Mouse (Mus musculus): Measurements from ENCODE around the gene Spast. TPM values are rescaled to one million over a fixed set of nuclear protein-coding genes. Genes with fewer than 3 reads are reported as not detected.
A peak's percentile ranks its signal among the peaks of the same experiment; 100 is the strongest.
"Not testable (repeated sequence)": the region's sequence is repeated elsewhere in the genome, so short reads cannot be mapped to it uniquely, and the experiment has no call there.

Gene Spast
- polyA plus RNA-seq, 1 experiment, result 9.6 TPM

GRCm38 (mm10) chr17:74315445-74316308 is 23.1 kb upstream of the Spast start:
- Histone ChIP-seq H3K4me1 (ENCODE audit: control insufficient read depth, insufficient read depth, low read length) (peaks cover 2% of the 10 kb centered on the region; the same call in 1 of the 2 replicates), H3K27ac (ENCODE audit: control insufficient read depth, insufficient read depth, low read depth, low read length, poor library complexity) (peak overlapping the region; percentile 83), H3K4me3 (replicated peaks; ENCODE audit: control insufficient read depth, low read depth, low read length) (peak overlapping the region; percentile 91)
- TF ChIP-seq CTCF (IDR thresholded peaks at IDR 0.05; ENCODE audit: control insufficient read depth, insufficient read depth, low read length) (no peak), POLR2A (IDR thresholded peaks at IDR 0.05; ENCODE audit: borderline replicate concordance, control insufficient read depth, low read depth, low read length) (no peak)
- under 1% methylated on average over 45 of the region's 45 CpGs for WGBS

GRCm38 (mm10) chr17:74316309-74316863 is 22.4 kb upstream of the Spast start:
- Histone ChIP-seq H3K4me3 (replicated peaks; ENCODE audit: control insufficient read depth, low read depth, low read length) (peak overlapping the region; percentile 91), H3K4me1 (ENCODE audit: control insufficient read depth, insufficient read depth, low read length) (peaks cover 2% of the 10 kb centered on the region; the same call in 1 of the 2 replicates), H3K27ac (ENCODE audit: control insufficient read depth, insufficient read depth, low read depth, low read length, poor library complexity) (peak overlapping the region; percentile 83)
- TF ChIP-seq CTCF (IDR thresholded peaks at IDR 0.05; ENCODE audit: control insufficient read depth, insufficient read depth, low read length), result no peak
- peak; percentile 93 for TF ChIP-seq POLR2A (IDR thresholded peaks at IDR 0.05; ENCODE audit: borderline replicate concordance, control insufficient read depth, low read depth, low read length)
- WGBS, result under 1% methylated on average over 46 of the region's 48 CpGs

- Histone ChIP-seq H3K4me1 (ENCODE audit: control insufficient read depth, insufficient read depth, low read length) (peaks cover 2% of the 10 kb centered on the region; the same call in 1 of the 2 replicates), H3K27ac (ENCODE audit: control insufficient read depth, insufficient read depth, low read depth, low read length, poor library complexity) (no peak overlapping the region), H3K4me3 (replicated peaks; ENCODE audit: control insufficient read depth, low read depth, low read length) (no peak overlapping the region)
- WGBS, result 95% methylated on average over 6 of the region's 6 CpGs
- TF ChIP-seq CTCF (IDR thresholded peaks at IDR 0.05; ENCODE audit: control insufficient read depth, insufficient read depth, low read length) (no peak), POLR2A (IDR thresholded peaks at IDR 0.05; ENCODE audit: borderline replicate concordance, control insufficient read depth, low read depth, low read length) (no peak)
These were observed 20.1 kb upstream of the Spast start for GRCm38 (mm10) chr17:74318721-74319120.

DNA sequence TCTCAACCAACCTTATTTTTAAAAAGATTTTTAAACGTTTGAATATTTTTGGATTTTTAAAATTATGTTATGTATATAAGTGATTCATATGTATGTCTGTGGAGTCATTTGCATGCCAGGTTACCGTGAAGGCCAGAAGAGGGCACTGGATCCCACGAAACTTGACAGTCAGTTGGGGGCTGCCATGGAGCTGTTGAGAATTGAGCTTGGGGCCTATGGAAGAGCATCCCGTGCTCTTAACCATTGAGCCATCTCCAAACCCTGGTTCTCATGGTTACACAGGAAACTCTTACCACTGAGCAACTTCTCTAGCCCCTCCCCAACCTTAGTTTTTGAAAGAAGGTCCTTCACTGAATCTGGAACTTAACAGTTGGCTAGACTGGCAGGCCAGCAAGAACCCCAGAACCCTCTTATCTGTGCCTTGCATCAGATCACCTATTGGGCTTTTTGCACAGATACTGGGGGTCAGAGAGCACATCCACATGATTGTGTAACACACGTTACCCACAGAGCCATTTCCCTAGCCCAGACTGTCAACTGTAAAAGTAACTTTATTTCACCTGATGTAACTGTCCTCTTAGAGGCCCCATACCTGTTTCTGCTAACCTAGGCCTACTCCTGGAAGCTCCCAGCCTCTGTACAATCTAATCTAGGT is 16.3 kb upstream of the Spast start:
- no peak overlapping the region for H3K27ac ChIP-seq (ENCODE audit: control insufficient read depth, insufficient read depth, low read depth, low read length, poor library complexity)
- H3K4me1 ChIP-seq (ENCODE audit: control insufficient read depth, insufficient read depth, low read length), result no peaks in the 10 kb centered on the region
- TF ChIP-seq CTCF (IDR thresholded peaks at IDR 0.05; ENCODE audit: control insufficient read depth, insufficient read depth, low read length) (no peak), POLR2A (IDR thresholded peaks at IDR 0.05; ENCODE audit: borderline replicate concordance, control insufficient read depth, low read depth, low read length) (no peak)
- no peak overlapping the region for H3K4me3 ChIP-seq (replicated peaks; ENCODE audit: control insufficient read depth, low read depth, low read length)
- 46% methylated on average over 5 of the region's 5 CpGs for WGBS

DNA sequence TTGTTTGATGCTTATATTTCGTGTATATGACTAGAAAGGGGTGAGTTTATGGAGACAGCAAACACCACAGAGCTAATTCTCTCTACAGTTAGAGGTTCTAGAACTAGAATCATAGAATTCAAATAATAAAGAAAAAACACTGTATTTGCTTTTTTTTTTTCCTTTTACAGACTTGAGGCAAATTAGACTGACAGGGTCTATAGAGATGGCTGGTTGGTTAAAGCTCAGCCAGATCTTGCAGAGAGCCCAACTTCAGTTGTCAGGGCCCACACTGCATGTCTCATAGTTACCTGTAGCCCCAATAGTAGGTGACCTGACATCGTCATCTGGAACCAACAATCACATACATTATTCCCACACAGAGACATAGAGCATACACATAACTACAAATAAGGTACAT is 14.9 kb upstream of the Spast start, which contains the start of gene Dpy30:
Dpy30 (minus strand) TSS at position 101 of the 400 bp plus-strand sequence.
- Histone ChIP-seq H3K4me1 (ENCODE audit: control insufficient read depth, insufficient read depth, low read length) (no peaks in the 10 kb centered on the region), H3K4me3 (replicated peaks; ENCODE audit: control insufficient read depth, low read depth, low read length) (no peak within 1 kb of the TSS), H3K27ac (ENCODE audit: control insufficient read depth, insufficient read depth, low read depth, low read length, poor library complexity) (no peak within 1 kb of the TSS)
- 75% methylated on average over 2 of the region's 2 CpGs for WGBS
- no peak for TF ChIP-seq CTCF (IDR thresholded peaks at IDR 0.05; ENCODE audit: control insufficient read depth, insufficient read depth, low read length)

DNA sequence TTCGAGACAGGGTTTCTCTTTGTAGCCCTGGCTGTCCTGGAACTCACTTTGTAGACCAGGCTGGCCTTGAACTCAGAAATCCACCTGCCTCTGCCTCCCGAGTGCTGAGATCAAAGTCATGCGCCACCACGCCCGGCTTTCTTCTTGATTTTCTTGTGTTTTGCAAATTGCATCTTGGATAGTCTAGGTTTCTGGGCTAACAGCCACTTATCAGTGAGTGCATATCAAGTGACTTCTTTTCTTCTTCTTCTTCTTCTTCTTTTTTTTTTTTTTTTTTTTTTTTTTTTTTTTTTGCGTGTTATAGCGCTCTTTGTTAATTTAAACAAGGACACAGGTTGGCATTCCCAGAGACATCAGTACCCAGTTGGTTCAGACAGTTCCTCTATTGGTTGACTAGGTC is 11.6 kb upstream of the Spast start:
- not testable (repeated sequence) for H3K27ac ChIP-seq (ENCODE audit: control insufficient read depth, insufficient read depth, low read depth, low read length, poor library complexity); H3K4me1 ChIP-seq (ENCODE audit: control insufficient read depth, insufficient read depth, low read length); H3K4me3 ChIP-seq (replicated peaks; ENCODE audit: control insufficient read depth, low read depth, low read length)
- WGBS, result 84% methylated on average over 7 of the region's 7 CpGs

GRCm38 (mm10) chr17:74328146-74328545 is 10.6 kb upstream of the Spast start:
- H3K4me1 ChIP-seq (ENCODE audit: control insufficient read depth, insufficient read depth, low read length); H3K27ac ChIP-seq (ENCODE audit: control insufficient read depth, insufficient read depth, low read depth, low read length, poor library complexity); H3K4me3 ChIP-seq (replicated peaks; ENCODE audit: control insufficient read depth, low read depth, low read length): not testable (repeated sequence)
- WGBS, result 52% methylated on average over 2 of the region's 2 CpGs
- peak; percentile 61 for TF ChIP-seq CTCF (IDR thresholded peaks at IDR 0.05; ENCODE audit: control insufficient read depth, insufficient read depth, low read length)

GRCm38 (mm10) chr17:74331049-74331676 is 7.6 kb upstream of the Spast start:
- TF ChIP-seq CTCF (IDR thresholded peaks at IDR 0.05; ENCODE audit: control insufficient read depth, insufficient read depth, low read length), result no peak
- no peak for TF ChIP-seq POLR2A (IDR thresholded peaks at IDR 0.05; ENCODE audit: borderline replicate concordance, control insufficient read depth, low read depth, low read length)

More at GRCm38 (mm10) chr17:74331049-74331676, 7.6 kb upstream of the Spast start:
- Histone ChIP-seq H3K27ac (ENCODE audit: control insufficient read depth, insufficient read depth, low read depth, low read length, poor library complexity) (no peak overlapping the region), H3K4me1 (ENCODE audit: control insufficient read depth, insufficient read depth, low read length) (no peaks in the 10 kb centered on the region), H3K4me3 (replicated peaks; ENCODE audit: control insufficient read depth, low read depth, low read length) (no peak overlapping the region)
- 78% methylated on average over 9 of the region's 9 CpGs for WGBS
